Mouse (Mus musculus) left cerebral cortex, adult 11 months (tissue): ENCODE measurements around the gene Cacna2d2.

ENCODE experiments used
- DNase-seq: peaks from one replicate; pipeline ENCODE4 v3.0.0; 2022; ENCODE audit warnings: low spot score

Cacna2d2 gene

DNA sequence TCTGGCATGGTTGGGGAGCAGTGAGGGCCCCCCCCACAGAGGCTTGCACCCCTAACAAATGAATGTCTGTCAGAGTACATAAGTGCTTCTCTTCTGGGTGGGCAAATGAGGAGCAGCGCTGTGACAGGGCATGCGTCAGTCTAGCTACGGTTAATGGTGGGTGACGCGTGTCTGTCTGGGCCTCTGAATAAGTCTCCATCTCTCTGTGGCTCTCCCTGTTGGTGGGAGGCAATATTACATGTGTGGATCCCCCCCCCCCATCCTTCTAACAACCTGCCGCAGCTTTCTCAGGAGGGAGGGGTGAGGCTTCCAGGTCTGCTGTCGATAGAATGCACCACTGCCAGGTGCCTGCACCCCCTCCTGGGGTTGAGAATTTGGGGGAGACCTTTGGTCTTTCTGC lies 3.7 kb downstream of the Cacna2d2 start:
- DNase-seq, result no peak

GRCm38 (mm10) chr9:107409449-107409848 lies 10.0 kb downstream of the Cacna2d2 start:
- no peak for DNase-seq

- DNase-seq, result no peak
These were observed 17.7 kb downstream of the Cacna2d2 start for GRCm38 (mm10) chr9:107417106-107417505.

DNA sequence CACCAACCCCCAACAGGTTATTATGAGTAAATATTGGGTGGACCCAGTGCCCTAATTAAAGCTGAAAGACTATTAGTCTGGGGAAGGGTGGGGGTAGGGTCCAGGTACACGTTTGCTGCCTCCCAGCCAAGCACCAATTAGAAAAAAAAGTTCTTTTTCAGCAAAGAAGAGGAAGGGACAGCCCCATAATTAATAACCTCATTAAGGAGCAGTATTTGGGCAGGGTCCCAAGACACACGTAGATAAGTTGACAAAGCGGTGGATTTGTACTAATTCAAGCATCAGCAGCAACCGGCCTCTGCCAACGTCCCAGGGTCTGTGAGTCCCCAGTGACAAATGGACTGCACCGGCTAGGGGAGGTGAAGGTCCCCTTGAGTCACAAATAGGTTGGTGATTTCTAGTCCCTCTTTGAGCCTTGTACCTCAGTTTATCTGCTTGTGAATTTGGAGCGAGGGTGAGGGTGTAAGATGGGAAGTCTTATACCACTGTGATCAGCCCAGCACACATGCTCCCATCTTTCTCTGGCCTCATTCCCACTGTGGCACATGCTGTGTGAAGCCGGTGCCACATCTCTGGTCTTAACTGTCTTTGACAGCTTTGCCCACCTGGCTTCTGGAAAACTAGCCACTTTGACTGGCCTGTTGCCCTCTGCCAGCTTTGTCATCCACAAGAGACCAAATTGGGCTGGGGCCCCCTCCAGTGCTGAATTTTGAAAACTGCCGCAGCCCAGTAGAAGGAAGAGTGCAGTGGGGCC lies 20.3 kb downstream of the Cacna2d2 start:
- DNase-seq, result no peak

DNA sequence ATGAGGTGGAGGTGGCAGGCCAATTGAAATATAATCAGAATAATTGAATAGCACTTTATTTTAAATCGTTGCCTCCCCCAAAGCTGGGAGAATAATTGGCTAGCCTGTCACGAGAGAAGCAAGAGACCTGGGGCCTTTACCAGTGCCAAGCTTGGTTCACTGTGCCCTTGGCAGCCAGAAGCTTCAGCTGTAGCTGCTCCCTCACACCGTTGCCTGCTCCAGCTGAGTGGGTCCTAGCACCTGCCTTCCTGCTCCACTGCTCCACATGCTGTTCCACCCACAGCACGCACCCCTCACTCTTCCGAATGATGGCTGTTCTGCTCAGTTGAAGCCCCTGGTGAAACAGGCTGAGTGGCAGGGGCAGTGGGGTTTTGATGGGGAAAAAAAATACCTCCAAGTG lies 21.5 kb downstream of the Cacna2d2 start:
- DNase-seq, result no peak

GRCm38 (mm10) chr9:107422878-107423277 lies 23.5 kb downstream of the Cacna2d2 start:
- DNase-seq, result no peak

GRCm38 (mm10) chr9:107424485-107425175 lies 25.2 kb downstream of the Cacna2d2 start:
- no peak for DNase-seq

GRCm38 (mm10) chr9:107427876-107428275 lies 28.5 kb downstream of the Cacna2d2 start:
- DNase-seq, result no peak

DNA sequence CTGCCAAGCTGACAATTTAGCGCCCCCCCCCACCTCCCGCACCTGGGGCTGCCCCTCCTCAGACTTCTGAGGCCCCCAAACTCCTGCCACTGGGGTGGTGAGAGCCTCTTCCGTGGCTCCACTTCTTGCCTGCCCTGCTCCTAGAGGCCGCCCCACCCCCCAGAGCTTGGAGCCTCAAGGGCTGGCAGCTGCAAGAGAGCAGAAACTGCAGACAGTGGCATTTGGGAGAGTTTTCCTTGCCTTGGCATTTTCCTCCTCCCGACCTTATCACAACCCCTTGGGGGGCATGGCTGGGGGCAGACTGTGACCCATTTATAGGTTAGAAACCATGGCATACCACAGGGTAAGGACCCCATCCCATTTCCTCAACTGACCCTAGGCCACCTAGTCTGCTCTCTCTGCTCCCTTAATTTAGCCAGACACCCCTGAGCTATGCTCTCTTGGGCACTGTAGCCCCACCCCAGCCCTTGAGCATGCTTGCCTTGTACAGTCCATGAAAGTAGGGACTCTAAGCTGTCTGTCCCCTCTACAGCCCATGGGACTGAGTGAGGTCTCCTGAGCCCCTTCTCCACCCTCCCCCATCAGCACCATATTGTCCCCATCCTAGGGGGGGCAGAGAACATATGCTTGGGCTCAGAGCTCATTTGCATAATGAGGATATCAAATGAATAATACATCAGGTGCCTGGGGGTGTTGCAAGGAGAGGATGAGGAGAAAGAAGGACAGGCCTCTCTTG lies 29.2 kb downstream of the Cacna2d2 start:
- DNase-seq, result no peak

DNA sequence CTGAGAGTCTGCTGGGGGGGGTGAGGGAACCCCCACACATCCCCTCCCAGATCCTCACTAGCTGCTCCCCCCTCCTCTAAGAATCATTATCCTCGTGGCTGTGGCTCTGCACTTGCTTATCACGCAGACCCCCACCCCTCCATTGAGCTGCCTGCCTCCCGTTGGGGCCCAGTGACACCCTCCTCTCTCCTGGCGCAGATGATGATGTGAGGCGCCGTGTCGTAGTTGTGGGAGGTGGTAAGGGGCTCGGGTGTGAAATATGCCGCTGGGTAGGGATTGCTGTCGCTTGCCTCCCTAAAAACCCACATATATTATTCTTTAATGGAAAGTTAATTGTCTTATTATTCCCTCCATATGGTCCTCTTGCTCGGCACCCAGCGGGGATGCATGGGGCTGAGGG lies 31.0 kb downstream of the Cacna2d2 start:
- DNase-seq, result no peak

DNA sequence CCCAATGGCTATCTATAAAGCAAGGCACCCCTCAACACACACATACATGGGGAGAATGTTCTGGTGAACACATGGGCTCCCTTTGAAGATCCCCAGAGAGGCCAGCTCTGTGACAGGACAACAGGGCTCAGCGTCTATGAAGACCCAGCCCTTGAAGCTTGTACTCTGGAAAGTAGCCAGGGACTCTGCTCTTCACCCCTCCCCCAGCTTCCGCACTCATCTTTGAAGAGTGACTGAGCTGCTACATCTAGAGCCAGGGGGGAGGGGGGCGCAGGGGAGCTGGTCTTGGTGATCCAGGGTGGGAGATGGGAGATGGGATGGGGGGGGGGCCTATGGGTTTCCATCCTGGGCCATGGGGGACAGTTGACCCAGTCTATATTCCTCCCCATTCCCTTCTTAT lies 33.1 kb downstream of the Cacna2d2 start:
- DNase-seq, result no peak

DNA sequence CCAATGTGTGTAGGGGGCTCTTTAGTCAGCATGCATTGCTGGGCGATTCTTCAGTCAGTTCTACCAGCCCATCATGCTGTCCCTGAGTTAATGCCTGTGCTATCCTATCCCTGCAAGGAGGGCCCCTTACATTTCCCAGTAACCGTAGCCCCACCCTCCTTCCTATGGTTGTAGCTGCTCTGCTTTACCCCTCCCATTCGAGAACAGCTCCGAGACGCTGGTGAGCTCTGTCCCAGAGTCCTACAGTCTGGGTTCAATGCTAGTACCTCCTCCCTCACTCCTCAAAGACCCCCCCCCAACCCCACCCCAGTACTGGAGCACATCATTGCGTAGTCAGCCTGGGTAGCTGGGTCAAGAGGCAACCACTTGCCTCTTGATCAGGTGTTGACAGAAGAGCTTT lies 35.4 kb downstream of the Cacna2d2 start:
- no peak for DNase-seq

GRCm38 (mm10) chr9:107435285-107435684 lies 35.9 kb downstream of the Cacna2d2 start:
- DNase-seq, result no peak

- DNase-seq, result no peak
These were observed 43.5 kb downstream of the Cacna2d2 start for GRCm38 (mm10) chr9:107442891-107443290.

DNA sequence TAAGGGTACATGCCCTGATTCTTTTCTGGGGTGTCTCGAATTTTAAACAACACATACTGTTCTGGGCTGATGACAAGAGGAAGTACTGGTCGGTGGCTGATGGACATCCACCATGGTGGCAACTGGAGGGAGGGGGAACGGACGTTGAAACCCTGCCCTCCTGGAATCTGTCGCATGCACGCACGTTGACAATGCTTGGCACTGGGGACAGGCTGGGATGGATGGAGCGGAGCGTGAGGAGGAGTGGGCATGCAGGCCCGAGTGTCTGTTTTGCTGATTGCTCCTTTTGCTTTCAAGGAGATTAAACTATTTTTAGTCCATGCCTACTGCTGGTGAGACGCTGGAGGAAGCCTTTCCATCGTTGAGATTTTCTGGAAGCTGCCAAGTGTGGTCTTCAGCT lies 43.9 kb downstream of the Cacna2d2 start:
- no peak for DNase-seq

GRCm38 (mm10) chr9:107445011-107445471 lies 45.6 kb downstream of the Cacna2d2 start:
- no peak for DNase-seq

- DNase-seq, result no peak
These were observed 49.5 kb downstream of the Cacna2d2 start for GRCm38 (mm10) chr9:107448805-107449517.

GRCm38 (mm10) chr9:107451400-107451799 lies 52.0 kb downstream of the Cacna2d2 start:
- no peak for DNase-seq

- no peak for DNase-seq
These were observed 52.6 kb downstream of the Cacna2d2 start for GRCm38 (mm10) chr9:107451891-107452521.

GRCm38 (mm10) chr9:107452552-107452951 lies 53.1 kb downstream of the Cacna2d2 start:
- no peak for DNase-seq

- no peak for DNase-seq
These were observed 53.7 kb downstream of the Cacna2d2 start for GRCm38 (mm10) chr9:107453151-107453550.

GRCm38 (mm10) chr9:107456667-107457066 lies 57.3 kb downstream of the Cacna2d2 start:
- peak; percentile 57 for DNase-seq
